Mouse (Mus musculus) brain, adult 2 months (tissue): ENCODE measurements at regions not wholly inside any gene's neighbourhood (a gene's known extent, or its start where the extent isn't known, plus 50 kb on each side); places are given as distances from the start of the nearest gene placed in this dataset.

Experiments
- DNase-seq: peaks from one replicate; pipeline ENCODE4 v3.0.0; 2011; ENCODE audit warnings: low read depth, low spot score

DNA sequence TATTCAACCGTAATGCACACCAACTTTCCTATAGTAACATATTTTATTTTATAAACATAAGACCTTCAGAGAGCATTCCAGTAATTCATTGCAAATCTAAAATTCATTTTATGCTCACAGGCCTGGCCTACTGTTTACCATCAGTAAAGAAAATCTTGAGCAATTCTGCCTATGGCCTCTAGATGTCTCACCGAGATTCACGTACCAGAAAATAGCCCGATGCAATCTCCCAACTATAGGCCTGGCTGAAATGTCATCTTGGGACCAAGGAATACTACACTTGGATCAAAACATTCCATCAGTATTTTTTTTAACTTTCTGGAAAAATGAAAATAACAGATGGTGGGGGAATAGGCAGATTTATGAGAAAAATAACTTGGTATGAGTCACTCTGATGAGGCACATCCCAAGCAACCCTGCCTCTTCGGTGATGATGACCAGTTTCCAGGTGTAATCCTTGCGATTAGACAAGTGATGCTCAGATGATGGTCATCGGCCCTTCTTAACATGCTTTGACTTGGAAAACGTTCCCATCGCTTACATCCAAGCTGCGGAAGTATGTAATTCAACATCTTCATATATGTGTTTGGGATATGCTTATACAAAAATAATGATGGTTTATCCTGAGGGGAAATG lies 439.9 kb downstream of the Nyap2 start:
- peak; percentile 70 for DNase-seq

DNA sequence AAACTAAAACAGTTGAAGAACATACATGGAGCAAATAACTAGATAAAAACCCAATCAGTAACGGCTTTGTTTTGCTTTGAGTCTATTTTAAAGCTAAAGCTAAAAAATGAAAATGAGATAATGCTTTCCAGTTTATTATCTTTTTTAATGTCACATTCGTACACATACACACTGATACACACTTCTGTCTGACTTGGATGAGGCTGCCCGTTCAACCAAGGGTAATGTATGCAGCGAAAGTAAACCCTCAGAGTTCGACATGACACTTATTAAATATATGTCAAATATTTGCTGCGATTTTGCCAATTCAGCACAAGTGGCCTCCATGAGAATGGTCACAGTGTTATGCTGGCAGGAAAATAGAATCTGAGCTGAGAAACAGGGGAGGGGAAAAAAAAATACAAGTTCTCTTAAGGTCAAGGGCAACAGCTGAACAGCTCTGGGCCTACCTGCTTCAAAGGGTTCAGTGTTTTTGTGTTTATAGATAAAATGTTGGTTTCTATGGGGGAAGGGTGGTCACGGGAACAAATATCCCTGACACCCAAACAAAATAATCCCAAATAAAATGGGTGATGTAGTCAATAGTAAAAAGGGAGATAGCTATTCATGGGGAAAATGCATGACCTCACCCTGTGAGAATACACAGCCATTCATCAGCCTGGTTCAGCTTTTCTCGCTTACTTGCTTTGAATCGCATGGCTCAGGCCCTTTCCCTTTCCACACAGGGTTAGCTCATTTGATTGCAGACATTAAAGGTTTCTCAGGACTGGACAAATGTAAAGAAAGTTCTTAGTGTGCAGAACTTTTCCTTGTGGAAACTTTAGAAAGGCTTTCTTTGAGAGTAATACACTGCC lies 443.9 kb downstream of the Nyap2 start:
- no peak for DNase-seq

DNA sequence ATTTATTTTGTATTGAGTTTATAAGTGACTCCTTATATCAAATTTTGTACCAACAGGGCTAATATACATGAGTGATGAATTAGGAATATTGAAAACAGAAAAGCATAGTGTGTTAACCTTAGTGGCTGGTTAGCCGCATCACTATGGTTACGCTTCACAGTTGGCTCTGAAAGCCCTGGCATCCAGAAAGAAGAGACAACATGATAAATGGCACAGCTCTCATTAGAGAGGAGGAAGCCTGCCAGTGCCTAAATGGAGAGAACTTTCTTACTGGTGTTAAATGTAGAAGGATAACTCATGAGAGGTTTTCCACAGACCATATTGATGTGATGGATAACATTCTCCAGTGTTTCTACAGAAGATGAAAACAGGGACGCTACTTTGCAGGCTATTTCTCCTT lies 446.2 kb downstream of the Nyap2 start:
- DNase-seq = peak; percentile 32

DNA sequence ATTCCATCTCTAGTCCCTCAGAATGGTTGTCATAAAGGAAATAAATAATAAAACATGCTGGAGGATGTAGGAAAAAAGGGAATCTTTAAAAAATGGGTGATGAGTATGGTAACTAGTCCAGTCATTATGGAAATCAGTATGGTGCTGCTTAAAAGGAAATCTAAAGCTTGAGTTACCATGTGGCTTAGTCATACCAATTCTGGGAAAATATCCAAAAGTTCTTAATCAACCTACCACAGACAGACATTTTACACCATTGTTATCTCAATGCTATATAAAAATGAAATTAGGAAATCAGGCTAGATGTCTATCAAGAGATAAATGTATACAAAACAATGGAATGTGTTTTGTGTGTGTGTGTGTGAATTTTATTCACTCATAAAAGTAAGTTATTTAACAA lies 449.1 kb downstream of the Nyap2 start:
- no peak for DNase-seq

DNA sequence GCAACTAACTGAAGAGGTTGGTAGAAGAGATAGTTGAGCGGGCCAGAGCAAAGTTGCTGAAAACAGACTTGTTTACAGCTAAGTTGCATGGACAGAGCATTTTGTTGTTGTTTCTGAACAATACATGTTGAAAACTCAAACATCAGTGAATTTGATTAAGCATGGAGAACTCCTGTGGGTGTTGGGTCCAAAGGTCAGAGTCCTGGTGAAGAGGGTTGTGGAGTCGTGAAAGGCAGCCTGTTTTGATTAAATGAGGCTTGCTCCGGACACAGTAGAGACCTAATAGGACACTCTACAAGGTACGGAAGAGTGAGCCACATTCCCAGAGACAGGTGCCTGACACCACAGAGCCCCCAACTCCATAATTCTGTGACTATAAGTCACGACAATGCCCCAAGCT lies 461.1 kb downstream of the Nyap2 start:
- no peak for DNase-seq

DNA sequence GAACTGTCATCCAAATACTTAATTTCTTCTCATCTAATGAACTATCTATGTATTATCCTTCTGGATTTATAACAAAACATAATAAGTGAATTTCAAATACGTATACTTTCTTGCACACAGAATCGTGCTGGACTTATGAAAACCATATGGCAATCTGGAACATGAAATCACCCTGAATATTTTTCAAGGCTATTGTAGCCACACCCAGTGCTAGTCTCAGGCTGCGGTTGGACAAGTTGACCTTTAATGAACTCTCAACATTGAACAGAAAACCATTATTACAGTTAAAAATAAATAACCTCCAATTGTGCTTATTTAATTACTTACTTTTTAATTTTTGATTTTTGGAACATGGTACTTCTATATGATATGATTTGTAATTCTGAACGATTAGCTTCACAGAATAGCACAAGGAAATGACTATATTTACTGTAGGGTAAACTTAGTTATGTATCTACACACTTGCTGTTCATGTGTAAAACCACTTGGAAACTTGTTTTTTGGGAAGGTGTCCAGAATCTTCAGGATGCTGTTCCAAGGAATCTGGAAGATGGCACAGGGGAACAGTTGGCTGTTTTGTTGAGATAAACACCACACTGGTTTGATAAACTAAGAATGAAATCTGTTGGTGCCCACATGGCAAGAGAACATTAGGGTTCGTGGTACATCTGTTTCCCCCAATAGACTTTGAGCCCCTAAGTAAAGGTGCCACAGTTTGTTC lies 463.0 kb downstream of the Nyap2 start:
- DNase-seq = no peak

DNA sequence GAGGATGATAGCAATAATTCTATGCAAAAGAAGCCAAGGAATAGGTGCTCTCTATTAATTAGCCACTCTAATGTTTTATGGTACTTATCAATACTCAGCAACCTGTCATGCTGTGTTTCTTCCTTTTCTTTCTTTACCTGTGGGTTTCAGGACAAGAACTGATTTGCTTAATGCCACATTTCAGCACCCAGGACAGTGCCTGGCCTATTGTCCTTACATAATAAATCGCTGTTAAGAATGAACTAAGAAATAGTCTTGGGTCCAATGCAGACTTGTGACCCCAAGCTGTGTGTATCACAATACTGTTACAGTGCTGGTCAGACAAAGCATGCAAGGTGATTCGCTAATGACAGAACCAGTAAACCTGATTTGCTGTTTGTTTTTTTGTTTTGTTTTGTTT lies 472.2 kb downstream of the Nyap2 start:
- no peak for DNase-seq

DNA sequence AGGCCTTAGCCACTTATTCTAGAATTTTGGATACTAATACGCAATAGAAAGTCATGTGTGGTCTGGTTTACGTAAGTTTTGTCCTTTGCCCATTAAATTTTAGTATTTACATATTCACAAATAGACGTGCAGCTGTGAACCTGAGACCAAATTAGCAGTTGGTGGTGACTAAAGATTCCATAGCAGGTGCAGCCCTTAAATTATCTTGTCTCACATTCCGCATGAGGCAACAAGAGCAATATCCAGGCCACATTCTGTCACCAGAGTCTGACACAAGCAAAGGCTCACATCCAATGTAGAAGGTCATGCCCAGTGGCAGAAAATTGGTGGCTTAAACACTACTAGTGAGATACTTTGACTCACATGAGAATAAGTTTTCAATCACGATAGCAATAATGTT lies 473.0 kb downstream of the Nyap2 start:
- peak; percentile 27 for DNase-seq

DNA sequence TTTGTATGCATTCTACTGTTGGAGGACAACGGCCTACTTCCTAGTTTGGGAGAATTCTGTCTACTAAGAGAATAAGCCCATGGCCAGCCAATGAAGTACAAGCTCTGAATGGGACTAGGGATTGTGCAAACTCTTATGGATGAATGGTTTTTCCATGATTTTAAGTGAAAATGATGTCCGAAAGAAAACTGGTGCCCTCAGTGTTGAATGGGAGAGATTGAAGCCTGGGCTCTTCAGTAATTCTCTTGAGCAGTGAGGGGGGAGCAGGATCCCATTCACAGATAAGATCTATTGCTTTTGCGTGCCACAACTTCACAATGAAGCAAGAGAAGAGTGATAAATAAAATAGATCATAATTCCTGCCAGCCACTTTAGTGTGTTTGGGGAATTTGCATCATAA lies 476.0 kb downstream of the Nyap2 start:
- DNase-seq = no peak

DNA sequence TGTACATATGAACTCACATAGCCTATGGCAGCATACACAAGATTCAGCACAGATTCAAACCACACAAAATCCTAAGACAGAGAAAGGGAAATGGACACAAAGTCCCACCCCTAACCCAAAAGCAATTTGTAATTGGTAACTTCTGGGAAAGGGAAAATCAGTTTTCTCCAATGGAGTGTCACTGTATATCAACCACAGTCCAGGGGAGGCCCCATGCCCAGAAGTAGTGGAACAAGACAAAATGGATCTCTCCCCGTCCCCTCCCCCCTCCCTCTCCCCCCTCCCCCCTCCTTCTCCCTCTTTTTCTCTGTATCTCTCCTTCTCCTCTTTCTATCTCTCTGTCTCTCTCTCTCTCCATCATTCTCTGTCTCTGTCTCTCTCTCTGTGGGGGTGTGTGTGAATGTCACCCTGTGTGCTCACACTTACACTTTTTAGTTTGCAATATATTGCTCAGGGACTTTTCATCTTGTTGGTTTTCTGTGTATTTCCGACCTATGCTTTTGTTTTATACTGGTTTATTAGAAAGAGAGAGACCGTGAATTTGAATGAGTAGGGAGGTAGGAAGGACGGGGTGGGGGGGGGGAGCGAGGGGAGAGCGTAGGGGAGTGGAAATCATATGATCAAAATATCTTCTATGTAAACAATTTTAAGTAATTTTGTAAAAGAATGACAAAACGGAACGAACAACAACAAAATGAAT lies 500.4 kb downstream of the Nyap2 start:
- DNase-seq = no peak

DNA sequence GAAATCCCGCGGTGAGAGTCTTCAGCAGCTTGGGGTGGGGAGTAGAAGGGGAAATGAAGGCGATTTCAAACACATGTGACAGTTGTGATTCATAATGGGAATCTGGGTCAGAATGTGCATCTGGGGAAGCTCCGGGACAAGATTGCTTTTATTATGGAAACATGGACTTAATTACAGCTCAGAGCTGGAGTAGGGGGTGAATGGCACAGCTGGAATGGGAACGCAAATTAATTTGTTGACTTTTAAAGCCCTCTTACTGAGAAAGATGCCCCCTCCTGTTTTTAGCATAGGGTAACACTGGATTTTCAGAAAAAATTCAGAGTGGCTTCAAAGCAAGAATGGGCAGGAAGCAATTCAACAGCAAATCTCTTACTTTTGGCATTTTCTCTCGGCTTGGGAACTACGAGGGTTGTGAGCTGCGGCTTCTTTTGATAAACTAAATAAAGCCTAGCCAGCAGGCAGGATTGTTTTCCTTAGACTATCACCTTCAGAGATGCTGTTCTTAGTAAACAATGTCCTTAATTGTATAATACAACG lies 501.0 kb downstream of the Nyap2 start:
- peak; percentile 58 for DNase-seq

DNA sequence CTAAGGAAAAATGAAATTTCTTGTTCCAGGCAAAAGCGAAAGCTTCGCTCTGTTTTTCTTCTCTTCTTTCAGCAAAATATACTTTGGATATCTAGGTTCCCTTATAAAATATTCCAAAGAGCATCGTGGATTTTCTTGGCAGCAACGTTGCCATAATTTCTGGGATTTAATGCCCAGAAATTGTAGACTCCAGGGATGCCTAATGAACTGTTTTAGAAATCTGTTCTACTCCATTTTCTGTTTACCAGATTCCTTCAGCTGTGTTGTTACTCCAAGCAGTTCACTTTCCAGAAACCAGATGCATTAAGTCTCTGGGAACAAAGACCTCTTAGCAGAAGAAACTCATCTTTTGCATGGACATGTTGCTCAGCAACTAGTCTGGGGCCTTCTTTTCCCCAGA lies 504.5 kb downstream of the Nyap2 start:
- DNase-seq = no peak

DNA sequence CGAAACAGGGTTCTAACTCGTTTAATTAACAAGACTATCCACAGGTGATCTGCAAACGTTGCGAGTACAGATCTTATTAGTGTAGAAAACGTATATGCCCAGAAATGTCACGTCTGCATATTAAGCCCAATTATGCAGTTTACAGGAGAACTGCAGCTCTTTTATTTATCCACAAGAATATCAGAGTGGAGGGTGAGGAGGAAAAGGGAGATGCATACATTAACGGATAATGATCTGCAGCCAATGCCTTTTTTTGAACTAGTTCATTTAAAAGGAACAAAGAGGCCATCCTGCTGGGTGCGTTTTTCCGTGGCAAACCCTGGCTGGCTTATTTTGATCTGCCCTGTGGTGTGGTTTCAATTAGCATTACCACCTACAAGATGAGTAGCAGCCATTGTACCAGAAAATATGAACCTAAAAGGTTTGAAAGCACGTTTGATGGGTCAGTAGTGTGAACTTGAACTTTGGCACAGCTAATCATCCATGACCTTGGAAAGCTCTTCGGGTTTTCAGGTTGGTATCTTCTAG lies 511.1 kb downstream of the Nyap2 start:
- no peak for DNase-seq

DNA sequence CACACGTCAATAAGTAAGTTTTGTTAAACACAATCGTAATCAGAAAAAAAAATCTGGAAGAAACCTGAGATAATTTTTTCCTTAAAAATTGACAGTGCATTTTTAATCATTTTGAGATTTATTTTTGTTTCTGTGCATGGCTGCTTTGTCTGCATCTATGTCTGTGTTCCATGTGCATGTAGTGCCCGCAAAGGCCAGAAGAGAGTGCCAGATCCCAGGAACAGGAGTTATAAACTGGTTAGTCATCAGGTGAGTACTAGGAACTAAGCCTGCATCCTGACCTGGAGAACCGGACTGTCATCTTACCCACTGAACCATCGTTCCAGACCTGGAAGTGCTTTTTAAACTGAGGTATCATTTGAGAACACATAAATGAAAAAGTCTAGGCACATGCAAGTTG lies 514.9 kb downstream of the Nyap2 start:
- DNase-seq = no peak

DNA sequence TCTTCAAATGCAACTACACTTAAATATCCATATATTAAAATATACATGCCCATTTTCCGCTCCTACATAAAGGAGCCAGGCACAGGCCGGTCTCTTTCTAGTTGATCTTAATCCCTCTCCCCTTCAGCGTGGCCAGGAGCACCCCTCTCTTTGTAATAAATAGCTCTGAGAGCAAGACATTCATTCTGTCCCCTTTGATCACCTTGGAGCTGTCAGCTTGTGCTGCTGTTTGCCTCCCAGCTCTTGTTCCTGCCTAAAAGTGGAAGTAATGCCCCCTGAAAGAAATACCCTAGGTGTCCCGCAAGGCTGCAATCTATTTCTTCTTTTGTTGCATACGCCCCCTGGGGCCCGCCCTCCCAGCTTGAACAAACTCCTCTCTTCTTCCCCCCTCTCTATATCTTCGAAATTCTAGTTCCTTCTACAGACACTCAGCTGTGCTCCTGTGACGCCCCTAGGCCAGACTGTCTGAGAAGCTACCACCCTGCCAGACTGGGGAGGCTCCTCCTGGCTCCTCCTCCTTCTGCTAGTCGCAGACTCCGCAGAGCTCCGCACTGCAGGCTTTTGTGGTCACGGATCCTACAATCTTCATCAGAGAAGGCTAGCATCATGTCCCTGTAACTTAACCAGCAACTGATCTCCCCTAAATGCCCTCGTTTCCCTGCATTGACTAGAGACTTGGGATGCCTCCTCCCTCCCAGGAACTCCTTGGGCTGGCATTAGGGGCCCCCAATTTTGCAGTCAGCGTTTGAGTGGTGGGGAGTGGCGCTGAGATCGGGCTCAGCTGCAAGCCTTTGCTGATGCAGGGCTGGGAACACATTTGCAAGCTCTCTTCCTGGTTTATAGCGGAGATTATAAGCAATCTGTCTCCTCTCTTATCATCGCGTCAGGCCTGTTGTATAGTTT lies 516.8 kb downstream of the Nyap2 start:
- peak; percentile 83 for DNase-seq

DNA sequence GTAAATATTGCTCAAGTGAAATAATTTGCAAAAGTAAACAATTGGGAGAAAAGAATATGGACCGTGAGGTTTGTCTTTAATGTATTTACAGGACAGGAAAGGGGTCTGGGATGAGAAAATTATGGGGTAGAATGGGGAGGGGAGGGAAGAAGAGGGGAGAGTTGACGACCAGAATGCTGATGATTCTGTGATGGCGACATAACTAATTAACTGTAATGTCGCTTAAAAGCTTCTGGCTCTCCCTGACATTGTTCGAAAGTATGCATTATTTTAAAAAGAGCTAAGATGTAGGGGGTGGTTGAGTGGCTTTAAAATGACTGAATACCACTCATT lies 517.4 kb downstream of the Nyap2 start:
- DNase-seq = no peak

DNA sequence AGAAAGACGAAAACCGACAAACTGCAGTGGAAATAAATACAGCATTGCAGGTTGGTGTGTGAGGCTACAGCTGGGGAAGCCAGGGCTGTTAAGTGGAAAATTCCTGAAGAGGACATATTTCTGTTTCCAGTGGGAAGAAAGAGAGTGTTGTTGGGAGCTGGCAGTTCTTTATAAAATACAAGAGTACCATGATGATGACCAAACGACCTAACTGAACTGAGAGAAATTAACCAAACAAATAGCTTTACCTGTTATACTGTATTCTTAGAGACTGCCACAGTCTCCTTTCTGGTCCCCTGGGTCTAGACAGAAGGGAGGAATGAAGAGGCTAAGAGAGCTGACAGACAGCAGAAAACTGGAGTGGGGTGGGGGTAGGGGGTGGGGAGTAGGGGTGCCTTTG lies 517.9 kb downstream of the Nyap2 start:
- peak; percentile 27 for DNase-seq

DNA sequence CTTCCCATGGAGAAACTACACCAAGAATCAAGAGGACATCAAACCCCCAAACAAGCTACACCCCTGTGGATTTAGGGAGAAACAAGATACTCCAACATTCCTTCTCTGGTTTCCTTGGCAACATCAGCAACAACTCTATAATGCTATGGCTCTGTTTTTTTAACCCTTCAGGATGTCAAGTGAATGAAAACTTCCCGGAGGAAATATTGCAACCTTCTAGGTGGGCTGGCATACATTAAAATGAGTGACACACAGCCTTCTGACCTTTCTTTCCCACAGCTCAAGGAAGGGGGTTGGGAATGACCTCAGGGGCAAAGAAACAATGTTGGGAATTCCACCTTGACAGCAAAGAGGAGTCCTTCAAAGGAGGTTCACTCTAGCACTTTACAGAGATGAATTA lies 532.0 kb downstream of the Nyap2 start:
- no peak for DNase-seq

DNA sequence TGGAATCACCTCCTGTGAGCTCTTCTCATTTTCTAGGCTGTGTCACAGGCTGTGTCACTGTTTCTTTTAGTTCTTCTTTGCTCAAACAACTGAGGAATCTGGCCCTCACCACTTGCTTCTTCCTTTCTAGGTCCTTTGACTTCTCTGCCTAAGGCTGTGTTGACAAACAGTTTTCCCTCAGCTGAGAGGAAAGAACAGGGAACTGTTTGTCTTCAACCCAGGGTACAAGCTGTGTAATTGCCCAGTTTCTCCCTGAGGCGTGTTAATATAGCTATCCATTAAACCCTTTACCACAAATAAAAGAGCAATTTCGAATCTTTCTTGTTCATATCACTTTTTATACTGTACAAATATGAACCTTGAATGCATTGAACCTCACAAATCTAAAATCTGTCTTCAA lies 542.1 kb downstream of the Nyap2 start:
- no peak for DNase-seq

DNA sequence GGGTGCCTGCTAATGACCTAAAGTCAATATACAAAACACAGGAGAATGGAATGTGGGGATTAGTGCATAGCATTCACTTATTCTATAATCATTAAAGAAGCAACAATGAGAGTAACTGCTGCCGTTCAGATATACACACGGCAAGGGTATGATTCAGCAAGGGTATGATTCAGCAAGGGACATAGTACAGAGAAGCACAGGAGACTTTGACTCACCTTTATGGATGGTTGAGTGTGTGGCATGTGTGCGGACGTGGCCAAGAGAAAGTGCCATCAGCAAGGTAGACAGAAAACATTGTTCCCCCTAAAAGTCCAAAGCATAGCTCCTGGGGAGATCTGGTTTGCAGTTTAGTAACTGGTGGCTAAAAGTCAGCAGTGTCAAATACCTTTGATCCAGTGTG lies 547.4 kb downstream of the Nyap2 start:
- DNase-seq = no peak

DNA sequence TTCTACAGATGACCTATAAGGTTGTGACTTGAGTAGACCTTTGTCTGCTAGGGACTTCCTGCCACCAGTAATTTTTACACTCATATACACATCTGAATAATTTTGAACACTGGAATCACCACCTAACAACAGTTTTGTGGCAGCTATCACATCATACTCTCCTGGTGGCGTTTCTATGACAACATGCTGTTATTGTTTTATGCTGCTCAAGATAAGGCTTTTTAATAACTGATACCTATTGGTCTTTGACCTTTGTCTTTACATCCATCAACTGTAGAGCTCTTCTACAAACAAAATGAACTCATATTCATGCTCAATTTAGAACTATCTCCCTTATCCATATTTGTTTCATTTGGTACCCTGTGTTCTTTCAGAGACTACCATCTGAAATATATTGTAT lies 556.0 kb downstream of the Nyap2 start:
- DNase-seq = no peak
